Mouse (Mus musculus): ENCODE data around the gene Slc43a2.
A peak's percentile ranks its signal among the peaks of the same experiment; 100 is the strongest.

Gene Slc43a2

DNA sequence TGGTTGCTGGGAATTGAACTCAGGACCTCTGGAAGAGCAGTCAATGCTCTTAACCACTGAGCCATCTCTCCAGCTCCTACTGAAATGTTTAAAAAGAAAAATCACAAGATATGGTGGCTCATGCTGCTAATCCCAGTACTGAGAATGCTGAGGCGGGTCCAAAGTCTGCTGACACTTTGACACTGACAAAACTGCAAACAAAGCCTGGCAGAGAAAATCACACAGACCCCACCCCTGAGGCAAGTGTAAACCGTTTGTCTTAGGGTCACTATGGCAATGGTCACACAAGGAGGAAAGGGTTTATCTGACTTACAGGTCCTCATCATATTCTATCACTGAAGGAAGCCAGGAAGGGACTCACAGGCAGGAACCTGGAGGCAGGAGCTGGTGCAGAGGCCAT, 84.1 kb downstream of the Slc43a2 start:
- DNase-seq = no peak

DNA sequence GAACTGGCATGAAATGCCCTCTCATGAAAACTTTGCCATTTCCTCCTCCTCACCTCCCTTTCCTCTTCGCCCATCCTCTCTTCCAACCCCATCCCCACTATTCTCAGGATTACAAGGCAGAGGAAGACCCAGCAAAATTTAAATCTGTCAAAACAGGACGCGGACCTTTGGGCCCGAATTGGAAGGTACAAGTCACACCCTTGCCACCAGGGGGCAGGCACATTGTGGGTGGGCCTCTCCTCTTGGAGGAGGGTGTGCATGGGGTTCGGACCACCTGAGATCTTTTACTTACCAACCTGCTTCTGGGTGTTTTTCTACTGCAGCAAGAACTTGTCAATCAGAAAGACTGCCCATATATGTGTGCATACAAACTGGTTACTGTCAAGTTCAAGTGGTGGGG, 87.6 kb downstream of the Slc43a2 start:
- DNase-seq = peak; percentile 81

DNA sequence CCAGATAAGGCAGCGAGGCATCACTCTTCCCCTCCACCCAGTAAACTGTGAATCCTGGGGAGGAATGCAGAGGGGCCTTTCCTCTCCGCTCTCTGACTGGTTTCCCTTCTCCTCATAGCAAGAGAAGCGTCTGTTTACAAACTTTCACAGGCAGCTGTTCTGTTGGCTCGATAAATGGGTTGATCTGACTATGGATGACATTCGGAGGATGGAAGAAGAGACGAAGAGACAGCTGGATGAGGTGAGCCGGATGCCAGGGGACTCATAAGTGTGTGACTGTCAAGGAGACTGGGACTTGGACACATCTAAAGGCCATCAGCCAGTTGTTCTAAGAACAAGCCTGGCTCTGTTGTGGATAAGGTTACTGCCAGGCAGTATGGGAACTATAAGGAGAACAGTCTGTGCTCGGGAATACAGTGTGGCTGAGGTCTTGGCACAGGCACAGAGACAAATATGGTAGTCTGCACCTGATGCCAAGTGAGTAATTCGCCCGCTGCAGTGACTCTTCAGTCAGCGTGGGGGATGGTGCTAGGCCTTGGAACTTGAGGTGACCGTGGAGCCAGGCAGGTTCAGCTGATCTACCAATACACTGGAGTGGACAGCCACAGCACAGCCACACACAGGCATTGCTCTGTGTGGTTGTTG, 88.8 kb downstream of the Slc43a2 start:
- no peak for DNase-seq

DNA sequence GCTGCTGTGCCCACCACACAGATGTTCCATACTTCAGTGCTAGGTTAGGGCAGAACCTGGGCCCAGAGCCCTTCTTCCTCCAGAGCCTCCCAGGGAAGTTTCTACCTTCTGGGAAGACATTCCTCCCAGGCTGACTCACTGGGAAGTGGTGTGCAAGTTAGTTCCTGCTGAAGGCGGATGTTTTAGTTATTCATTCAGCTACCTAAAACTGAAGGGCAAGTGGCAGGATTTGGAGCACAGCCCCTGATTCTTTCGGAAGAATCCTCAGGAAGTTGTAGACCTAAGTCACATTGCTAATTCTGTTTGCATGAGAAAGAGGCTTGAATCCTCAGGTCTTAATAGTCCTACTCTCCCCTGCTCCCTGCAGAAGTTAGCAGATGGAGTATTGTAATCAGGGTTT, 89.9 kb downstream of the Slc43a2 start:
- DNase-seq = no peak

DNA sequence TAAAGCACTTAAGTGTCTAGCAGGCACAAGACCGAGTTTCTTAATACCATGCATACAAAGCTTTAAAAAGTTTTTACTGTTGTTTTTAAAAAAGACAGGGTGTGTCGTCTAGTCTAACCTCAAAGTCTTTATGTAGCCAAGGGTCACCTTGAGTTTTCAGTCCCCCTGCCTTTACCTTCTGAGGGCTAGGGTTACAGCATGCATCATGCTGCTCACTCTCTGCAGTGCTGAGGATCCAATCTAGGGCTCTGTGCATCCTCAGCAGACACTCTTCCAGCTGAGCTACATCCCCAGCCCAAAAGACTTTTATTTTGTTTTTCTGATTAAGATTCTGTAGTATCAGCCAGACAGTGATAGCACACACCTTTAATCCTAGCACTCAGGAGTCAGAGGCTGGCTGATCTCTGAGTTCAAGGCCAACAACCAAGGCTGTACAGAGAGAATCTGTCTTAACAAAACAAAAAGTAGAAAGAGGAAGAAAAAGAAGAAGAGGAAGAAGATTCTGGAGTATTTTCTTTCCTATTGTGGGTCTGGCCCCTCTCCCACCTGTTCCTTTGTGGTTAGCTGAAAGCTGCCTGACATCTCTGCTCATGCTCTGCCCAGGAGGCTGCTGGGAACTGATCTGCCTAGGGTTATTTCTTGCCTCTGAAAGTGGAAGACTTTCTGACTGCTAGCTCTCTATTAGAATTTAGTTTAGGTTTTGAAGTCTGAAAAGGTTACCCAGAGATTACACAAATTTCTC, 91.3 kb downstream of the Slc43a2 start:
- DNase-seq = peak; percentile 47

DNA sequence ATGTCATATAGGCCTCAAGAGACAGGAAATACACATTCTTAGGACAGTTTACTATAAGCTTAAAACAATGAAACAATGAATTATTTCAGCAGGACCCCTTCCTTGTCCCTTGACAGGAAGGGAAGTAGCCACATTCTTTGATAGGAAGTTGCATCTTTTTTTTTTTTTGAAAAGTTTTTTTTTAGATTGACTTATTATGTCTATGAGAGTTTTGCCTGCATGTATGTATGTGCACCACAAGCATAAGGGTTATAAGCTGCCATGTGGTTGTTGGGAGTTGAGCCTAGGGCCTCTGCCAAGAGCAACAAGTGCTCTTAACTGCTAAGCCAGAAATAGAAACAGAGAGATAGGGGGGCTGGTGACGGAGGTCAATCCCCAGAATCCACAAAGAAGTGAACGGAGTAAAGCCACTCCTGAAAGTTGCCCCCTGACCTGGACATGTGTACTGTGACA, 92.6 kb downstream of the Slc43a2 start:
- DNase-seq = no peak

DNA sequence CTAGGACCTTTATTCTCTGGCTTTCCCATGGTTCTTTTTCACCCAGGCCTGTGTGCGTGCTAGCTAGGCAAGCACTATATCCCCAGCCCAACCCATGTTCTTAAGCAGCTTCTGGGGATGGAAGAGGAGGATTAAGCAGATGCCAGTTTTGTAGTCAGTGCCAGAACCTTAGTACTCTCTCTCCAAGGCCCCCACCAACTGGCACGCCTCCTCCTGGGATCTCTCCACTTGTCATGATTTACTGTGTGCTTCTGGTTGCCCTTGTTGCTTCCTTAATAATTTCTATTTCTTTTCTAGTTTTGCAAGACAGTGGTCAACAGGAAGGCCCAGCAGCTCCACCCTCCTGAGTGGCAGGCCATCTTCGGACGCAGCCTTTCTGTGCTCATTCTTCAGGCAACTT, 94.3 kb downstream of the Slc43a2 start:
- no peak for DNase-seq

All from thymus, postnatal 4 days (tissue).